Mouse (Mus musculus) olfactory bulb, adult 2 months (tissue): ENCODE measurements around the gene Pde3a.

Experiments used
- CTCF ChIP-seq: fragments of 200-500 bp; IDR thresholded peaks from 2 replicates; pipeline ENCODE4 v1.5.1; 2012; ENCODE audit warnings: low read depth, mild to moderate bottlenecking, low read length, moderate library complexity; ENCODE audit not compliant: insufficient read depth
- POLR2A ChIP-seq: fragments of 200-500 bp; IDR thresholded peaks from 2 replicates; pipeline ENCODE4 v1.6.1; 2012; ENCODE audit warnings: mild to moderate bottlenecking, low read depth, low read length, moderate library complexity; ENCODE audit not compliant: insufficient read depth

- TF ChIP-seq CTCF (no peak), POLR2A (no peak)
These were observed 186.1 kb downstream of the Pde3a start for GRCm38 (mm10) chr6:141435160-141435559.
